Mouse (Mus musculus): ENCODE measurements around the gene Grm7.

- TF ChIP-seq SRF (IDR thresholded peaks at IDR 0.05; ENCODE audit: control insufficient read depth, insufficient read length, low read depth) (no peak), USF1 (IDR thresholded peaks at IDR 0.05; ENCODE audit: low read depth) (no peak), POLR2A (IDR thresholded peaks at IDR 0.05; ENCODE audit: insufficient read length, low read depth) (no peak), TCF12 (IDR thresholded peaks at IDR 0.05; ENCODE audit: insufficient read depth, poor library complexity, severe bottlenecking) (no peak), MAX (IDR thresholded peaks at IDR 0.05; ENCODE audit: low read depth) (no peak)
Measured at GRCm38 (mm10) chr6:111446228-111446627, 800.8 kb downstream of the Grm7 start.
